Mouse (Mus musculus): Measurements from ENCODE around the gene Csnk1g1.

DNA sequence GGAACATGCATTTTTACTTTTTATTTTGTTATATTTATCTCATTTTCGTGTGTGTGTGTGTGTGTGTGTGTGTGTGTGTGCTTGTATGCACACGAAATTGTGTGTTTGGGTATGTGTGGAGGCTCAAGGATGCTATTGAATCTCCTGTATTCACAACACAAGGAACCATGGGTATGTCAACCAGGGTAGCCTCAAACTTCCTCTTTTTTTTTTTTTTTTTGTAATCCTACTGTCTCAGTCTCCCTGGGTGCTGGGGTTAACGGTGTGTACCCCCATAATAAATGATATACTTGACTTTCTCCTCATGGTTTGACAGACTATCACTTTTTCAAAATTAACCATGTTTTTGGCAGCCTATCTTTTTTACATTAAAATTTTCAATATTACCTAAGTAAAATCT, 5.8 kb upstream of the Csnk1g1 start:
- TF ChIP-seq MAFK (IDR thresholded peaks at IDR 0.05; ENCODE audit: insufficient read depth, low read depth, low read length), result no peak
- TF ChIP-seq HCFC1 (IDR thresholded peaks at IDR 0.05; ENCODE audit: borderline replicate concordance, insufficient read depth, low read length), result no peak
- no peak for TF ChIP-seq ZC3H11A (IDR thresholded peaks at IDR 0.05; ENCODE audit: borderline replicate concordance, low read depth, low read length)
